Mouse (Mus musculus) heart, embryonic 14.5 days (tissue): ENCODE measurements around the gene Plcd1. TPM values are rescaled to one million over a fixed set of nuclear protein-coding genes. Genes with fewer than 3 reads are reported as not detected.
A peak's percentile ranks its signal among the peaks of the same experiment; 100 is the strongest.

Source experiments
- ATAC-seq: fragments of 200-750 bp; cut with Nextera tagmentation; 2 replicates; pipeline ENCODE4 v1.8.0; 2017; ENCODE audit warnings: low read depth, moderate TSS enrichment; ENCODE audit not compliant: insufficient number of reproducible peaks, insufficient read depth, low FRiP score
- H3K27ac ChIP-seq, 2 experiments: fragments of 200-500 bp in 1 of 2; fragments of 300-500 bp in 1 of 2; sonication (generic) in 1 of 2; replicated peaks in 1 of 2; 2 replicates each; pipeline ENCODE4 v1.5.1; 2012 to 2014; ENCODE audit warnings: low read depth in 2 of 2, low read length in 2 of 2, control low read depth in 1 of 2, mild to moderate bottlenecking in 1 of 2, mixed read lengths in 1 of 2; ENCODE audit not compliant: control insufficient read depth in 1 of 2, insufficient read depth in 1 of 2
- H3K27me3 ChIP-seq: fragments of 300-500 bp; sonication (generic); 2 replicates; pipeline ENCODE4 v1.6.1; 2014; ENCODE audit warnings: mild to moderate bottlenecking, low read length, control low read depth; ENCODE audit not compliant: control insufficient read depth, insufficient read depth
- H3K36me3 ChIP-seq: fragments of 300-500 bp; sonication (generic); 2 replicates; pipeline ENCODE4 v1.6.1; 2014; ENCODE audit warnings: mild to moderate bottlenecking, control low read depth, low read length, mixed read lengths; ENCODE audit not compliant: control insufficient read depth, insufficient read depth
- H3K4me1 ChIP-seq, 2 experiments: fragments of 200-500 bp in 1 of 2; fragments of 300-500 bp in 1 of 2; sonication (generic) in 1 of 2; 2 replicates each; pipeline ENCODE4 v1.6.1; 2012 to 2014; ENCODE audit warnings: low read length in 2 of 2, control low read depth in 1 of 2, mixed read lengths in 1 of 2; ENCODE audit not compliant: control insufficient read depth in 2 of 2, insufficient read depth in 2 of 2
- H3K4me2 ChIP-seq: fragments of 300-500 bp; sonication (generic); 2 replicates; pipeline ENCODE4 v1.6.1; 2014; ENCODE audit warnings: mild to moderate bottlenecking, low read length
- H3K4me3 ChIP-seq, 2 experiments: fragments of 200-500 bp in 1 of 2; fragments of 300-500 bp in 1 of 2; sonication (generic) in 1 of 2; 2 replicates each; pipeline ENCODE4 v1.5.1; 2012 to 2014; ENCODE audit warnings: low read length in 2 of 2, mild to moderate bottlenecking in 2 of 2, control low read depth in 1 of 2, low read depth in 1 of 2, moderate library complexity in 1 of 2; ENCODE audit not compliant: control insufficient read depth in 1 of 2, insufficient read depth in 1 of 2
- H3K9ac ChIP-seq: fragments of 300-500 bp; sonication (generic); 2 replicates; pipeline ENCODE4 v1.6.1; 2014; ENCODE audit warnings: mild to moderate bottlenecking, low read length
- H3K9me3 ChIP-seq: fragments of 300-500 bp; sonication (generic); 2 replicates; pipeline ENCODE4 v1.6.1; 2016; ENCODE audit warnings: low read length, control low read depth; ENCODE audit not compliant: control insufficient read depth
- WGBS: fragments of 180-500 bp; shearing (Covaris S2); extraction: QIAGEN DNeasy Blood & Tissue Kit; methylation state at CpG from one replicate; pipeline ENCODE4 v1.1.7; 2014; 5-methylcytosine and 5-hydroxymethylcytosine counted together
- microRNA-seq: library from miRNA; unstranded; fragments of <30 nt; microRNA quantifications from one replicate; pipeline ENCODE4, GENCODE M21; 2016
- polyA plus RNA-seq: library from polyadenylated mRNA; unstranded; fragments of >200 nt; fragmentation: Nextera tagmentation; extraction: Ambion mirVana; gene quantifications from 2 replicates; pipeline ENCODE4 v1.2.1, GENCODE M21; 2014

Plcd1 gene
- polyA plus RNA-seq, 1 experiment from 2014 or later = 18.1 TPM

GRCm38 (mm10) chr9:119025832-119026331 lies 67.4 kb downstream of the Plcd1 start:
- no peak overlapping the region for H3K27ac ChIP-seq
- peaks cover 13% of the 10 kb centered on the region for H3K36me3 ChIP-seq
- H3K4me1 ChIP-seq = no peaks in the 10 kb centered on the region
- no peak overlapping the region for H3K9ac ChIP-seq
- no peak overlapping the region for H3K4me2 ChIP-seq
- WGBS = 84% methylated on average over 7 of the region's 7 CpGs
- no peak for ATAC-seq
- H3K4me3 ChIP-seq = no peak overlapping the region
- no peaks in the 10 kb centered on the region for H3K9me3 ChIP-seq
- no peaks in the 10 kb centered on the region for H3K27me3 ChIP-seq

- WGBS = 77% methylated on average over 6 of the region's 6 CpGs
- no peaks in the 10 kb centered on the region for H3K27me3 ChIP-seq
- no peak overlapping the region for H3K4me3 ChIP-seq
- H3K4me1 ChIP-seq = no peaks in the 10 kb centered on the region
- no peak overlapping the region for H3K4me2 ChIP-seq
- no peak overlapping the region for H3K9ac ChIP-seq
- H3K27ac ChIP-seq = no peak overlapping the region
- peaks cover 11% of the 10 kb centered on the region for H3K36me3 ChIP-seq
- no peak for ATAC-seq
- H3K9me3 ChIP-seq = no peaks in the 10 kb centered on the region
These were observed 68.0 kb downstream of the Plcd1 start for GRCm38 (mm10) chr9:119025263-119025662.

- H3K4me2 ChIP-seq = no peak overlapping the region
- H3K4me1 ChIP-seq = no peaks in the 10 kb centered on the region
- H3K9me3 ChIP-seq = no peaks in the 10 kb centered on the region
- no peak overlapping the region for H3K27ac ChIP-seq
- 81% methylated on average over 7 of the region's 7 CpGs for WGBS
- no peaks in the 10 kb centered on the region for H3K27me3 ChIP-seq
- no peak for ATAC-seq
- H3K4me3 ChIP-seq = no peak overlapping the region
- H3K9ac ChIP-seq = no peak overlapping the region
- H3K36me3 ChIP-seq = peaks cover 19% of the 10 kb centered on the region
These were observed 71.6 kb downstream of the Plcd1 start for GRCm38 (mm10) chr9:119021731-119022130.

Small RNA genes within 50 kb of the gene (microRNA-seq; reads per million reads assigned to microRNA genes)
- 11.2 reads per million, percentile 23 among the genes with 10 or more reads in this experiment for gene Mir26a-1

Other genes with a start within 250 kb of the Plcd1 start
- gene Ctdspl, start 167.0 kb downstream of the Plcd1 start, polyA plus RNA-seq = 10.2 and 10.4 TPM in 2 replicates
- gene Vill, start 40.7 kb downstream of the Plcd1 start, polyA plus RNA-seq = 10.7 and 11.2 TPM in 2 replicates
- gene Dlec1, start 9.0 kb upstream of the Plcd1 start, polyA plus RNA-seq = 0.50 and 0.55 TPM in 2 replicates
- 0.32 and 1.00 TPM in 2 replicates for gene Acaa1b, start 63.6 kb upstream of the Plcd1 start, polyA plus RNA-seq
- gene Gm47289, start 65.7 kb upstream of the Plcd1 start, polyA plus RNA-seq = not detected in 2 replicates
- not detected in 2 replicates for gene Slc22a13, start 115.6 kb upstream of the Plcd1 start, polyA plus RNA-seq
- 10.2 and 11.7 TPM in 2 replicates for gene Oxsr1, start 228.9 kb upstream of the Plcd1 start, polyA plus RNA-seq
- 78.3 and 81.6 TPM in 2 replicates for gene Acaa1a, start 246.2 kb upstream of the Plcd1 start, polyA plus RNA-seq
- 13.2 and 14.9 TPM in 2 replicates for gene Myd88, start 247.9 kb upstream of the Plcd1 start, polyA plus RNA-seq